Mouse (Mus musculus): ENCODE results near the gene Gpr137b. TPM values are rescaled to one million over a fixed set of nuclear protein-coding genes. Genes with fewer than 3 reads are reported as not detected.
"Not testable (repeated sequence)": the region's sequence is repeated elsewhere in the genome, so short reads cannot be mapped to it uniquely, and the experiment has no call there.

Gene Gpr137b
- total and polyA plus RNA-seq, 3 experiments, result 6.1 to 25.2 (median 8.6) TPM

- WGBS, result 64% methylated on average over 1 of the region's 7 CpGs
- H3K9ac ChIP-seq (ENCODE audit: low read depth, low read length); H3K4me1 ChIP-seq (ENCODE audit: control insufficient read depth, insufficient read depth, low read length); intact Hi-C loops (cut with DNase I); H3K79me2 ChIP-seq (replicated peaks; ENCODE audit: control insufficient read depth, insufficient read depth, low read length); DNase-seq; H3K36me3 ChIP-seq (ENCODE audit: control insufficient read depth, insufficient read depth, low read length); H3K27me3 ChIP-seq (ENCODE audit: control insufficient read depth, insufficient read depth, low read length); H3K4me3 ChIP-seq; H3K27ac ChIP-seq: not testable (repeated sequence)
These were observed 15.5 kb downstream of the Gpr137b start for GRCm38 (mm10) chr13:13378168-13378859.

GRCm38 (mm10) chr13:13377180-13377579 is 16.6 kb downstream of the Gpr137b start:
- Histone ChIP-seq H3K27me3 (ENCODE audit: control insufficient read depth, insufficient read depth, low read length) (no peaks in the 10 kb centered on the region), H3K27ac (no peak overlapping the region), H3K79me2 (replicated peaks; ENCODE audit: control insufficient read depth, insufficient read depth, low read length) (no peaks in the 10 kb centered on the region), H3K9ac (ENCODE audit: low read depth, low read length) (no peak overlapping the region), H3K4me3 (no peak overlapping the region), H3K4me1 (ENCODE audit: control insufficient read depth, insufficient read depth, low read length) (no peaks in the 10 kb centered on the region), H3K36me3 (ENCODE audit: control insufficient read depth, insufficient read depth, low read length) (no peaks in the 10 kb centered on the region)
- intact Hi-C loops (cut with DNase I), result no loop called here
- WGBS, result 78% methylated on average over 5 of the region's 5 CpGs
- no peak for DNase-seq
- TF ChIP-seq CTCF (IDR thresholded peaks at IDR 0.05) (no peak), POLR2A (IDR thresholded peaks at IDR 0.05; ENCODE audit: insufficient read depth, low read depth, low read length) (no peak), EP300 (IDR thresholded peaks at IDR 0.05; ENCODE audit: insufficient read depth, low read depth, low read length) (no peak)

GRCm38 (mm10) chr13:13373965-13374364 is 19.8 kb downstream of the Gpr137b start:
- H3K36me3 ChIP-seq (ENCODE audit: control insufficient read depth, insufficient read depth, low read length); H3K9ac ChIP-seq (ENCODE audit: low read depth, low read length); intact Hi-C loops (cut with DNase I); H3K27ac ChIP-seq; DNase-seq; H3K4me1 ChIP-seq (ENCODE audit: control insufficient read depth, insufficient read depth, low read length); H3K79me2 ChIP-seq (replicated peaks; ENCODE audit: control insufficient read depth, insufficient read depth, low read length); H3K4me3 ChIP-seq; H3K27me3 ChIP-seq (ENCODE audit: control insufficient read depth, insufficient read depth, low read length): not testable (repeated sequence)
- WGBS, result 93% methylated on average over 6 of the region's 6 CpGs

GRCm38 (mm10) chr13:13371436-13371835 is 22.4 kb downstream of the Gpr137b start:
- H3K4me3 ChIP-seq; H3K36me3 ChIP-seq (ENCODE audit: control insufficient read depth, insufficient read depth, low read length); H3K27ac ChIP-seq; H3K79me2 ChIP-seq (replicated peaks; ENCODE audit: control insufficient read depth, insufficient read depth, low read length); H3K4me1 ChIP-seq (ENCODE audit: control insufficient read depth, insufficient read depth, low read length); H3K9ac ChIP-seq (ENCODE audit: low read depth, low read length); H3K27me3 ChIP-seq (ENCODE audit: control insufficient read depth, insufficient read depth, low read length); DNase-seq; intact Hi-C loops (cut with DNase I): not testable (repeated sequence)
- 90% methylated on average over 7 of the region's 7 CpGs for WGBS

GRCm38 (mm10) chr13:13366371-13366770 is 27.4 kb downstream of the Gpr137b start:
- H3K79me2 ChIP-seq (replicated peaks; ENCODE audit: control insufficient read depth, insufficient read depth, low read length); H3K27me3 ChIP-seq (ENCODE audit: control insufficient read depth, insufficient read depth, low read length); DNase-seq; H3K27ac ChIP-seq; intact Hi-C loops (cut with DNase I); H3K4me3 ChIP-seq; H3K4me1 ChIP-seq (ENCODE audit: control insufficient read depth, insufficient read depth, low read length); H3K36me3 ChIP-seq (ENCODE audit: control insufficient read depth, insufficient read depth, low read length); H3K9ac ChIP-seq (ENCODE audit: low read depth, low read length): not testable (repeated sequence)
- WGBS, result 93% methylated on average over 2 of the region's 2 CpGs

GRCm38 (mm10) chr13:13363536-13363935 is 30.3 kb downstream of the Gpr137b start:
- intact Hi-C loops (cut with DNase I), result not testable (repeated sequence)
- WGBS, result 92% methylated on average over 7 of the region's 7 CpGs

GRCm38 (mm10) chr13:13362261-13362660 is 31.6 kb downstream of the Gpr137b start:
- H3K27ac ChIP-seq; H3K27me3 ChIP-seq (ENCODE audit: control insufficient read depth, insufficient read depth, low read length); H3K4me1 ChIP-seq (ENCODE audit: control insufficient read depth, insufficient read depth, low read length); H3K36me3 ChIP-seq (ENCODE audit: control insufficient read depth, insufficient read depth, low read length); H3K79me2 ChIP-seq (replicated peaks; ENCODE audit: control insufficient read depth, insufficient read depth, low read length); H3K9ac ChIP-seq (ENCODE audit: low read depth, low read length); DNase-seq; H3K4me3 ChIP-seq; intact Hi-C loops (cut with DNase I): not testable (repeated sequence)
- WGBS, result 90% methylated on average over 6 of the region's 6 CpGs

More at GRCm38 (mm10) chr13:13363536-13363935, 30.3 kb downstream of the Gpr137b start:
- not testable (repeated sequence) for DNase-seq; H3K4me1 ChIP-seq (ENCODE audit: control insufficient read depth, insufficient read depth, low read length); H3K4me3 ChIP-seq; H3K27me3 ChIP-seq (ENCODE audit: control insufficient read depth, insufficient read depth, low read length); H3K9ac ChIP-seq (ENCODE audit: low read depth, low read length); H3K27ac ChIP-seq; H3K79me2 ChIP-seq (replicated peaks; ENCODE audit: control insufficient read depth, insufficient read depth, low read length); H3K36me3 ChIP-seq (ENCODE audit: control insufficient read depth, insufficient read depth, low read length)

- H3K9ac ChIP-seq (ENCODE audit: low read depth, low read length); H3K27ac ChIP-seq; intact Hi-C loops (cut with DNase I); H3K36me3 ChIP-seq (ENCODE audit: control insufficient read depth, insufficient read depth, low read length); H3K27me3 ChIP-seq (ENCODE audit: control insufficient read depth, insufficient read depth, low read length); H3K4me1 ChIP-seq (ENCODE audit: control insufficient read depth, insufficient read depth, low read length); H3K79me2 ChIP-seq (replicated peaks; ENCODE audit: control insufficient read depth, insufficient read depth, low read length); H3K4me3 ChIP-seq: not testable (repeated sequence)
- DNase-seq, result peak in 1 of 2 experiments; percentile 12
- 36% methylated on average over 4 of the region's 4 CpGs for WGBS
These were observed 33.8 kb downstream of the Gpr137b start for GRCm38 (mm10) chr13:13360045-13360444.

GRCm38 (mm10) chr13:13358602-13359001 is 35.2 kb downstream of the Gpr137b start:
- H3K36me3 ChIP-seq (ENCODE audit: control insufficient read depth, insufficient read depth, low read length); H3K27me3 ChIP-seq (ENCODE audit: control insufficient read depth, insufficient read depth, low read length); intact Hi-C loops (cut with DNase I); H3K79me2 ChIP-seq (replicated peaks; ENCODE audit: control insufficient read depth, insufficient read depth, low read length); H3K4me1 ChIP-seq (ENCODE audit: control insufficient read depth, insufficient read depth, low read length); H3K9ac ChIP-seq (ENCODE audit: low read depth, low read length); H3K4me3 ChIP-seq; H3K27ac ChIP-seq: not testable (repeated sequence)
- WGBS, result 75% methylated on average over 7 of the region's 7 CpGs
- peak in 1 of 2 experiments; percentile 3 for DNase-seq

GRCm38 (mm10) chr13:13358097-13358496 is 35.7 kb downstream of the Gpr137b start:
- H3K9ac ChIP-seq (ENCODE audit: low read depth, low read length); H3K79me2 ChIP-seq (replicated peaks; ENCODE audit: control insufficient read depth, insufficient read depth, low read length); H3K36me3 ChIP-seq (ENCODE audit: control insufficient read depth, insufficient read depth, low read length); H3K27me3 ChIP-seq (ENCODE audit: control insufficient read depth, insufficient read depth, low read length); DNase-seq; H3K4me1 ChIP-seq (ENCODE audit: control insufficient read depth, insufficient read depth, low read length); intact Hi-C loops (cut with DNase I); H3K27ac ChIP-seq; H3K4me3 ChIP-seq: not testable (repeated sequence)
- 30% methylated on average over 8 of the region's 8 CpGs for WGBS
